Mouse (Mus musculus) midbrain, embryonic 10.5 days (tissue): ENCODE measurements at regions not wholly inside any gene's neighbourhood (a gene's known extent, or its start where the extent isn't known, plus 50 kb on each side); places are given as distances from the start of the nearest gene placed in this dataset.
A peak's percentile ranks its signal among the peaks of the same experiment; 100 is the strongest.

Source experiments
- DNase-seq: peaks from one replicate; pipeline ENCODE4 v3.0.0-alpha.2; 2017; ENCODE audit warnings: low spot score
- H3K27ac ChIP-seq: fragments of 300-500 bp; sonication (generic); replicated peaks from 2 replicates; pipeline ENCODE4 v1.5.1; 2016; ENCODE audit warnings: mild to moderate bottlenecking
- H3K27me3 ChIP-seq: fragments of 300-500 bp; sonication (generic); 2 replicates; pipeline ENCODE4 v1.6.1; 2016; ENCODE audit warnings: low read depth, mild to moderate bottlenecking; ENCODE audit not compliant: poor library complexity, severe bottlenecking
- H3K36me3 ChIP-seq: fragments of 300-500 bp; sonication (generic); 2 replicates; pipeline ENCODE4 v1.6.1; 2016; ENCODE audit warnings: mild to moderate bottlenecking, moderate library complexity
- H3K4me1 ChIP-seq: fragments of 300-500 bp; sonication (generic); 2 replicates; pipeline ENCODE4 v1.6.1; 2016
- H3K4me3 ChIP-seq: fragments of 300-500 bp; sonication (generic); 2 replicates; pipeline ENCODE4 v1.5.1; 2016; ENCODE audit warnings: mild to moderate bottlenecking, moderate library complexity
- H3K9me3 ChIP-seq: fragments of 300-500 bp; sonication (generic); replicated peaks from 2 replicates; pipeline ENCODE4 v1.6.1; 2016; ENCODE audit warnings: mild to moderate bottlenecking
- WGBS: fragments of 180-500 bp; shearing (Covaris S2); methylation state at CpG from one replicate; pipeline ENCODE4 v1.1.7; 2016; 5-methylcytosine and 5-hydroxymethylcytosine counted together

- Histone ChIP-seq H3K4me3 (no peak overlapping the region), H3K27ac (no peak overlapping the region), H3K4me1 (peaks cover 17% of the 10 kb centered on the region), H3K27me3 (peaks cover 14% of the 10 kb centered on the region; the same call in 1 of the 2 replicates), H3K36me3 (no peaks in the 10 kb centered on the region), H3K9me3 (peaks cover under 1% of the 10 kb centered on the region; the same call in 1 of the 2 replicates)
- 92% methylated on average over 2 of the region's 2 CpGs for WGBS
- no peak for DNase-seq
Observed at GRCm38 (mm10) chr13:47940696-47941095, 320.3 kb upstream of the Id4 start.

- Histone ChIP-seq H3K27ac (peak overlapping the region; percentile 76), H3K4me3 (peak overlapping the region; percentile 43), H3K36me3 (no peaks in the 10 kb centered on the region), H3K27me3 (peaks cover 14% of the 10 kb centered on the region; the same call in 1 of the 2 replicates), H3K9me3 (no peaks in the 10 kb centered on the region), H3K4me1 (peaks cover 17% of the 10 kb centered on the region)
- WGBS = 6% methylated on average over 8 of the region's 8 CpGs
- peak; percentile 25 for DNase-seq
Observed at GRCm38 (mm10) chr13:47942368-47942787, 318.6 kb upstream of the Id4 start.

- 80% methylated on average over 5 of the region's 5 CpGs for WGBS
Observed at GRCm38 (mm10) chr13:47943645-47944044, 317.4 kb upstream of the Id4 start.

GRCm38 (mm10) chr13:47948098-47948865 is 312.7 kb upstream of the Id4 start:
- no peaks in the 10 kb centered on the region for H3K9me3 ChIP-seq
- H3K36me3 ChIP-seq = no peaks in the 10 kb centered on the region
- H3K4me1 ChIP-seq = peaks cover 21% of the 10 kb centered on the region
- no peak overlapping the region for H3K4me3 ChIP-seq
- 89% methylated on average over 10 of the region's 10 CpGs for WGBS
- no peak for DNase-seq
- no peak overlapping the region for H3K27ac ChIP-seq
- peaks cover 6% of the 10 kb centered on the region; the same call in 1 of the 2 replicates for H3K27me3 ChIP-seq

More at GRCm38 (mm10) chr13:47943645-47944044, 317.4 kb upstream of the Id4 start:
- Histone ChIP-seq H3K27me3 (peaks cover 14% of the 10 kb centered on the region; the same call in 1 of the 2 replicates), H3K4me1 (peaks cover 23% of the 10 kb centered on the region), H3K36me3 (no peaks in the 10 kb centered on the region), H3K9me3 (no peaks in the 10 kb centered on the region), H3K4me3 (no peak overlapping the region), H3K27ac (no peak overlapping the region)
- DNase-seq = no peak

- peak overlapping the region; percentile 59; the same call in 1 of the 2 replicates for H3K27ac ChIP-seq
- H3K36me3 ChIP-seq = no peaks in the 10 kb centered on the region
- no peak for DNase-seq
- no peak overlapping the region for H3K4me3 ChIP-seq
- WGBS = 55% methylated on average over 2 of the region's 2 CpGs
- H3K9me3 ChIP-seq = no peaks in the 10 kb centered on the region
- no peaks in the 10 kb centered on the region for H3K27me3 ChIP-seq
- H3K4me1 ChIP-seq = peaks cover 31% of the 10 kb centered on the region
Observed at GRCm38 (mm10) chr13:47950456-47950855, 310.6 kb upstream of the Id4 start.

GRCm38 (mm10) chr13:47951043-47951442 is 310.0 kb upstream of the Id4 start:
- no peaks in the 10 kb centered on the region for H3K9me3 ChIP-seq
- peak overlapping the region; percentile 59 for H3K27ac ChIP-seq
- DNase-seq = no peak
- no peaks in the 10 kb centered on the region for H3K36me3 ChIP-seq
- H3K4me1 ChIP-seq = peaks cover 33% of the 10 kb centered on the region
- WGBS = 72% methylated on average over 10 of the region's 10 CpGs
- no peak overlapping the region for H3K4me3 ChIP-seq
- no peaks in the 10 kb centered on the region for H3K27me3 ChIP-seq

GRCm38 (mm10) chr13:47952946-47953345 is 308.1 kb upstream of the Id4 start:
- no peak for DNase-seq
- Histone ChIP-seq H3K9me3 (no peaks in the 10 kb centered on the region), H3K27ac (no peak overlapping the region), H3K27me3 (no peaks in the 10 kb centered on the region), H3K4me1 (peaks cover 45% of the 10 kb centered on the region), H3K36me3 (no peaks in the 10 kb centered on the region), H3K4me3 (no peak overlapping the region)
- WGBS = 82% methylated on average over 3 of the region's 3 CpGs

- no peaks in the 10 kb centered on the region for H3K9me3 ChIP-seq
- H3K27ac ChIP-seq = no peak overlapping the region
- H3K36me3 ChIP-seq = no peaks in the 10 kb centered on the region
- no peak for DNase-seq
- H3K4me1 ChIP-seq = peaks cover 40% of the 10 kb centered on the region
- H3K27me3 ChIP-seq = no peaks in the 10 kb centered on the region
- 87% methylated on average over 7 of the region's 7 CpGs for WGBS
- no peak overlapping the region for H3K4me3 ChIP-seq
Observed at GRCm38 (mm10) chr13:47953776-47954175, 307.3 kb upstream of the Id4 start.

GRCm38 (mm10) chr13:47955504-47955903 is 305.5 kb upstream of the Id4 start:
- WGBS = 93% methylated on average over 10 of the region's 10 CpGs

GRCm38 (mm10) chr13:47957662-47958061 is 303.4 kb upstream of the Id4 start:
- no peak for DNase-seq
- Histone ChIP-seq H3K9me3 (no peaks in the 10 kb centered on the region), H3K4me3 (no peak overlapping the region), H3K27ac (no peak overlapping the region), H3K27me3 (no peaks in the 10 kb centered on the region), H3K4me1 (peaks cover 24% of the 10 kb centered on the region), H3K36me3 (no peaks in the 10 kb centered on the region)
- 91% methylated on average over 11 of the region's 11 CpGs for WGBS

More at GRCm38 (mm10) chr13:47955504-47955903, 305.5 kb upstream of the Id4 start:
- H3K9me3 ChIP-seq = no peaks in the 10 kb centered on the region
- no peak for DNase-seq
- H3K36me3 ChIP-seq = no peaks in the 10 kb centered on the region
- H3K27me3 ChIP-seq = no peaks in the 10 kb centered on the region
- peaks cover 34% of the 10 kb centered on the region for H3K4me1 ChIP-seq
- no peak overlapping the region for H3K4me3 ChIP-seq
- H3K27ac ChIP-seq = no peak overlapping the region

- Histone ChIP-seq H3K4me1 (no peaks in the 10 kb centered on the region), H3K9me3 (no peaks in the 10 kb centered on the region), H3K36me3 (no peaks in the 10 kb centered on the region), H3K27me3 (no peaks in the 10 kb centered on the region), H3K27ac (no peak overlapping the region), H3K4me3 (no peak overlapping the region)
- 79% methylated on average over 12 of the region's 12 CpGs for WGBS
- DNase-seq = no peak
Observed at GRCm38 (mm10) chr13:47974216-47974615, 286.8 kb upstream of the Id4 start.

GRCm38 (mm10) chr13:47974756-47975515 is 286.1 kb upstream of the Id4 start:
- no peak overlapping the region for H3K4me3 ChIP-seq
- DNase-seq = no peak
- H3K36me3 ChIP-seq = no peaks in the 10 kb centered on the region
- no peaks in the 10 kb centered on the region for H3K4me1 ChIP-seq
- 93% methylated on average over 16 of the region's 16 CpGs for WGBS
- no peaks in the 10 kb centered on the region for H3K9me3 ChIP-seq
- H3K27ac ChIP-seq = no peak overlapping the region
- no peaks in the 10 kb centered on the region for H3K27me3 ChIP-seq

GRCm38 (mm10) chr13:47998495-47998894 is 262.5 kb upstream of the Id4 start:
- H3K9me3 ChIP-seq = no peaks in the 10 kb centered on the region
- DNase-seq = no peak
- 0 out of 2 replicates have a peak overlapping the region, but pooled peaks have one; percentile 2 for H3K27ac ChIP-seq
- H3K4me3 ChIP-seq = no peak overlapping the region
- H3K27me3 ChIP-seq = no peaks in the 10 kb centered on the region
- H3K4me1 ChIP-seq = peaks cover 8% of the 10 kb centered on the region
- no peaks in the 10 kb centered on the region for H3K36me3 ChIP-seq
- WGBS = 33% methylated on average over 5 of the region's 5 CpGs
